Mouse (Mus musculus): ENCODE measurements around the gene Tmem56.

Tmem56 gene

DNA sequence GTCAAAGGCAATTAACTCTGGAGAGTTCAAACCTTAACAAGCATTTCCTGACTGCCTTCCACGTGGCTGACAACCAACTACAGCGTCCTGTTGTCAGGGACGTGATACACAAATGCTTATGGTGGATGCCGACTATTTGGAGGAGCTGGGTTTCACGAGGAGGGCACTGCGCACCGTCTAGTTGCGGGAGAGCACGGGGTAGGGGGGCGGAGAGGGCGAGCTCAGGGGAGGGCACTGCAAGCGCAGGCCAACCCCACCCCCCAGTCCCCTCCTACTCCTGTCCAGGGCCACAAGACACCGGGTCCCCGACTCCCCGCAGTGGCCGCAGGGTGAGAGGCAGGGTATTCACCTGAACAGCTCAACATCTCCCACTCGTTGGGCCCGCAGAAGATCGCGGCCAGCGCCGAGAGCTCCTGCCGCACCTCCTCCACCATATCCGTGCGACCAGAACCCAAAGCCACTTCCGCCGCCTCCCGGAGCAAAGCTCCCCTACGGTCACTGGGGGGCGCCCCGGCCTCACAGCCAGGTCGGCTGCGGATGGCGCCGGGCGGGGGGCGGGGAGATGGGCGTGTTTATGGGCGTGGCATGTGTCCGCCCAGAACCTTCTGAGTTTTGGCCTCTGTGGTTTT, 111.5 kb downstream of the Tmem56 start, which contains the start of gene Rwdd3:
Rwdd3 (minus strand) TSS at position 453 of the 629 bp plus-strand sequence.
- DNase-seq (ENCODE audit: inconsistent age in 2 of 2, low spot score in 1 of 2): peak; percentile 93 to 98

- DNase-seq (ENCODE audit: inconsistent age in 2 of 2, low spot score in 1 of 2): peak in 1 of 2 experiments; percentile 46
These were observed 112.3 kb downstream of the Tmem56 start for GRCm38 (mm10) chr3:121170631-121171030.

DNA sequence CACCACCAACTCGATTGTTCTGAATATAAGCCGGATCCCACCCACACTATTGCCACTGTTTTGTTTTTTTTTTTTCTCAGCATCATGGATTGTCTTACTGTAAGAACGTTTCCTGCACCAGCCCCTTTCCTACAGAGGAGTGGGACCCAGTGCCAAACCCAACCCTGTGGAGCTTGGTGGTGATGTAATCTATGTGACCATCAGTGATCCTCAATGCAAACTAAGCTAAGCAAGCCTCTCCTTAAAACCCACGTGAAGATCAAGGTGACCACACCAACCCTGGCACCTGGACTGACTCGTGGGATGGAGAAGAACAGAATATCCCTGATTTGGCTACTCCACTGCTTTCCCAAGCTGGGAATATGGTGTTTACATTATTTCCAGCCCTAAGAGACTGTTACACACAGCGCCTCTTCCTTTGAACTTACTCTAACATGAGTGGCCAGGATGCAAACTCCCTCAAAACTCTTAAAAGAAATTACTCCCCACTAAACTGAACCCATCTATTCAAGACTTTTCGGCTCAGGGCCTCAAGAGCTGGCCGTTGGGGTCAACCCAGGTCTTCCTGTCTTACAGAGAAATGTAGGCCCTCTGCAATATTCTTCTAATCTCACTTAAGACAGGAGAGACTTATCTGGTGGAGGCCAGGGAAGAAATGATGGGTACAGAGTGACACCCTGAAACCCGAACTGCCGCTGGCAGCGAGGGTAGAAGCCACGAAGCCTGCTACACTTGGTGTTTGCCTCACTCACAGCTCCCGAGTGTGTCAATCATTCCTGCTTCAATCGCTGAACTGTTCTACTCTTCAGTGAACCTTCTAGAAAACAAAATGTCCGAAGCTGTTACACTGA, 113.6 kb downstream of the Tmem56 start:
- DNase-seq (ENCODE audit: inconsistent age in 2 of 2, low spot score in 1 of 2): no peak

DNA sequence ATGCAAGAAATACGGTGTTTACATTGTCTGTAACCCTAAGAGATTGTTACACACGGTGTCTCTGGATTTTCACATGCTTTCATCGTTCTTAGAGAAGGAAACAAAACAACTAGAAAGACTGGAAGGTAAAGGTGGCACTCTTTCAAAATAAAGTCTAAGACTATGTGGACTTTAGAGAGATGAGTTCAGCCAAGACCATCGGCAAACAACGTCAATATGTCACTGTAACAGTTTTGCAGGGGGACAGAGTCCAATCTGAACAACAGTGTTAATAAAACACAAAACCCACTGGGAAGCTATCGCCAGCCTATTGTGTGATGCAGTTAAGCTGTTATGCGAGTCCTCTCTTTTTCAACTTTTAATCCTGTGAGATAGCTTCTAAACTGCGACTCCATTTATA, 114.3 kb downstream of the Tmem56 start:
- DNase-seq (ENCODE audit: inconsistent age in 2 of 2, low spot score in 1 of 2): no peak

DNA sequence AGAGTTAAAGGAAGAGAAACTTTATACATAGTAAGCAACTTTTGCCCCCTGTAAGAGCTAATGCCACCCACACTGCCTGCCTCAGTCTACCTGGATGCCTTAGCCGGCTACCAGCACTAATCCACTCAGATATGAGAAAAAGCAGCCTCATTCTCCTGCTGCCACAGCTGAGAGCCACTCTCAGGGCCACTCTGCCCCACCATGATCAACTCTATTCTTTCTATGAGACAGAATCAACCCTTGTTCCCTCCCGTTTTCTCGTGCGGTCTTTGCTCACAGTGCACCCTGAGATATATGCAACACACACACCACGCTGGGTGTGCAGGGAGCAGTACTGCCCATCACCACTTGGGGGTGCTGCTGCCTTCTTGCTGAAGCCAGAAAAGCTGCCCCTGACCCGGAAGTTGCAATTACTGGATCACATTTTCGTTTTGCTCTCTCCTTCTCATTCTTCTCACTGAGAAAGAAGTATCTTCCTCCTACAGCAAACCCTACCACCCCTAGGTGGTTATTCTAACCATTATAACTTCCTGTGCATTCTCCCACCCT, 119.6 kb downstream of the Tmem56 start:
- DNase-seq (ENCODE audit: inconsistent age in 2 of 2, low spot score in 1 of 2): peak; percentile 59 to 88

DNA sequence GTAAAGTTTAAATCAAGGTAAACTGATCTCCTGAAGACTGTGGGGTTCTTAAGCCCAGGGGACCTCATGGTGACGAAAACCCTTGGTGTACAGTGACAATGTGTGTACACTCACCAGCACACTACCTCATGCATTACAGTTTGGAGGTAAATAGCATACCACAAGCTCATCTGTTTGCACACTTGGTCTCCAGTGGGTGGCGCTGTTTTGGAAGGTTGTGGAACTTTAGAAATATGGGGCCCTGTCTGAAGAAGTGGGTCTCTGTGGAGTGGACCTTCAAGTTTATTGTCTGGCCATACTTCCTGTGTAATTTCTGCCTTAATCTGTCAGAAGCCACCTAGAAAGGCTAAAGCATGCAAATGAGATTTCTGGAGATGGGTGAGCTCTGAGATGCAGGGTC, 121.2 kb downstream of the Tmem56 start:
- DNase-seq (ENCODE audit: inconsistent age in 2 of 2, low spot score in 1 of 2): no peak

- DNase-seq (ENCODE audit: inconsistent age in 2 of 2, low spot score in 1 of 2): no peak
These were observed 122.5 kb downstream of the Tmem56 start for GRCm38 (mm10) chr3:121160424-121160823.

GRCm38 (mm10) chr3:121159566-121159965, 123.3 kb downstream of the Tmem56 start:
- DNase-seq (ENCODE audit: inconsistent age in 2 of 2, low spot score in 1 of 2): no peak

DNA sequence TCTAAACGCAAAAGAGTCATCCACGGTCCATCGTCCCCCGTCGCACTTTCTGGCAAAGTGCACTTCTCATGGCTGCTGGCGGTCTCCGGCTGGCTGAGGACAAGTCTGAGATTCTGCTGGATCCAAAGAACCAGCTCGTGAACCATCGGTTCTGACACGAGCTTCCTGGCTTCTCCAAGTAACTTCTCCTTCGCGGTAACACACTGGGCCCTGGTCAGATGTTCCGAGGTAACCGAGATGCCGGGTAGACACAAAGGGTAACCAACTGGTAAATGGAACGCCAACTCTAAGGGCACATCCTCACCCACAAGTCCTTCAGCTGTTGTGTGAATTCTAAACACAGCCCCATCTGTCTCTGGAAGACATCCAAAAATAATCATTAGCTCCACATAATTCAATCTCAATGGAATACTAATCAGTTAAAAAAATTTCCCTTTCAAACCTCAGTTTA, 124.0 kb downstream of the Tmem56 start:
- DNase-seq (ENCODE audit: inconsistent age in 2 of 2, low spot score in 1 of 2): no peak

DNA sequence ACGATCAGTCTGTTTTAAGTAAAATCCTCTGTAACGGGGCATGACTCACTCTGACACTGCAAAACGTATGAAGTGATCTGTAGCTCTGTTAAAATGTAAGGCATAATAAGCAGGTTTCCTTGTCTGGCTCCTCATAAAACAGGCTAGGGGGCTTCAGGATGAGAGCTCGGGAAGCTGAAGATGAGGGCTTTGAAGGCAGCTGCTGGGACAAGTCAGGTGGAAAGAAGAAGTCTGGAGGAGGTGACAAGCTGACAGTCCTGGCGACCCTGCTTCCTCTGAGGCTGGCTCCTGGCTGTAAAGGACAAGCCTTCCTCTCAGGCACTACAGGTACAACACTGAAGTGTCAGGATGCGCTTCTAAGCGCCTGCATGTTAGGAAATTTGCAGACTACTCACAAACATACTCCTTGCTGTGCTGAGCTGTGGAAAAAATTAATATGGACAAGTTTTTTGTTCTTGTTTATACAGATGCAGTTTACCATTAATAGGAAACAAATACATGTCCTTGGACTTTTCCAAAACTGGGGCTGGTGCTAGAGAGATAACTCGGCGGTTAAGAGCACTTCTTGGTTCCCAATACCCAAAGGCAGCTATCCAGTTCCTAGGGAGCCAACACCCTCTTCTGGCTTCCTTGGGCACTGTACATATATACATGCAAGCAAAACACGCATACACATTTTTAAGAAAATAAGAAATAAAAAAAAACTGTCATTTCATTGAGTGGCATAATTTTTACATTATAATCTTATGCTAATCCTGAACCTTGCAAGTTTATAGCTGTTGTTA, 125.2 kb downstream of the Tmem56 start:
- DNase-seq (ENCODE audit: inconsistent age in 2 of 2, low spot score in 1 of 2): peak in 1 of 2 experiments; percentile 31

- DNase-seq (ENCODE audit: inconsistent age in 2 of 2, low spot score in 1 of 2): no peak
These were observed 126.3 kb downstream of the Tmem56 start for GRCm38 (mm10) chr3:121156451-121157186.

GRCm38 (mm10) chr3:121156043-121156442, 126.9 kb downstream of the Tmem56 start:
- peak in 1 of 2 experiments; percentile 12 for DNase-seq (ENCODE audit: inconsistent age in 2 of 2, low spot score in 1 of 2)

Data from adrenal gland, adult (tissue).